Mouse (Mus musculus) liver, adult 2 months (tissue): Measurements from ENCODE around the gene Tmprss11a.

Source experiments
- CTCF ChIP-seq: fragments of 200-500 bp; IDR thresholded peaks from 2 replicates; pipeline ENCODE4 v1.5.1; 2011; ENCODE audit warnings: low read depth, low read length, control low read depth
- POLR2A ChIP-seq: fragments of 200-500 bp; IDR thresholded peaks from 2 replicates; pipeline ENCODE4 v1.6.1; 2011; ENCODE audit warnings: low read length, control low read depth; ENCODE audit not compliant: insufficient read depth; ENCODE audit errors: extremely low read depth

DNA sequence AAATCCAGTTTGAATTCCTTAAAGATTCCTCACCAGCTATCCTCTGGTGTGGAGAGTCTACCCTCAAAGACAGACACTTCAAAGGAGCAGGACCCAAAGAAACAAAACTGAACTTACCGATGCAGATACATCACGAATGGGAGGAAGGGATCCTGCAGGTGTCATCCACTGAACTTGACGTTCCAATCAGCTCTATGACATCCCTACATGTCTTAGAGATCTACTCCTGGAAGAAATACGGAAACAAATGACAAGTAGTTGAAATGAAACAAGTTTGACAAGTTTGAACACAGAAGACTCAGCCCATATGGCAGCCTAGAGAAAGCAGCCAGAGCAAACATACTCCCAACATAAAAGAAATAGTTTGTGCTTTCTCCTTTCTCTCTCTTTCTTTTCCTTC, at the start of gene Tmprss11a:
- no peak for TF ChIP-seq POLR2A
- no peak for TF ChIP-seq CTCF
